Mouse (Mus musculus) spleen, embryonic (tissue): ENCODE results near the gene Nadsyn1.

Experiments
- CTCF ChIA-PET: fragments of 350-600 bp; sonication (Branson Sonifier 250); formaldehyde crosslinking; loops from one replicate; lab custom pipeline; 2022; lab: Charles Lee

Gene Nadsyn1

DNA sequence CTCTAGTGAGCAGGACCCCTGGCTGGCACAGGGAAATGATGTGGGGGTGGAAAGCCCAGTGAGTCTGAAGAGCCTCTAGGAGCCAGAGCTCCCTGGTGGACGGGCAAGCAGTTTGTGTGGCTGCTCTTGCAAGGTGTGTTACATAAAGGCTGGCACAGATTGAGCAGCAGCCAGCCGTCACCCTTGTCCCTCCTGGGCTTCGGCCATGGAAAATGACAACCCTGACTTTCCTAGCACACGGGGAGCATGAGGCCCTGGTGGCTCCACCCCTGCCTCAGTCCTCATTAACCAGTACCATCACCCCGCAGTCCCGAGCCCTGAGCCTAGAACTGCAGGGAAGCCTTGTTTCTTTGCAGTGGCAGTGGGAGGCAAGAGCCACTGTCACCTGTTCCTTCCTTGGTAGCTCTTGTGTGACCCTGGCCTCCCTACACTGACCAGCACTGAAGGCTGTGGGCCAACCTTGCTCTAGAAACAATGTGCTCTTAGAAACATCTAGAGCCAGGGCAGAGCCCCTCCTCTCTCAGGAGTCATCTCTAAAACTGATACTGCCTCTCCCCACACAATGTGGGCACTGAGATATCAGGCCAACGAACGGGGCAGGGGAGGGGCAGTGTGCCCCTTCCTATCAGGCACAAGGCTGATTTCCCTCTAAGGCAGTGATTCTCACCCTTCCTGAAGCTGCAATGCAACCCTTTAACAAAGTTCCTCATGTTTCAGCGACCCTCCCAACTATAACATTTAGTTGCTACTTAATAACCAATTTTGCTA is 67.1 kb downstream of the Nadsyn1 start:
- CTCF ChIA-PET: interaction anchor here (0.6 to 1.6 kb wide), 2 partner anchors 9 to 250 kb away, joined by 4 to 5 read pairs; no protein-coding TSS in a partner anchor

DNA sequence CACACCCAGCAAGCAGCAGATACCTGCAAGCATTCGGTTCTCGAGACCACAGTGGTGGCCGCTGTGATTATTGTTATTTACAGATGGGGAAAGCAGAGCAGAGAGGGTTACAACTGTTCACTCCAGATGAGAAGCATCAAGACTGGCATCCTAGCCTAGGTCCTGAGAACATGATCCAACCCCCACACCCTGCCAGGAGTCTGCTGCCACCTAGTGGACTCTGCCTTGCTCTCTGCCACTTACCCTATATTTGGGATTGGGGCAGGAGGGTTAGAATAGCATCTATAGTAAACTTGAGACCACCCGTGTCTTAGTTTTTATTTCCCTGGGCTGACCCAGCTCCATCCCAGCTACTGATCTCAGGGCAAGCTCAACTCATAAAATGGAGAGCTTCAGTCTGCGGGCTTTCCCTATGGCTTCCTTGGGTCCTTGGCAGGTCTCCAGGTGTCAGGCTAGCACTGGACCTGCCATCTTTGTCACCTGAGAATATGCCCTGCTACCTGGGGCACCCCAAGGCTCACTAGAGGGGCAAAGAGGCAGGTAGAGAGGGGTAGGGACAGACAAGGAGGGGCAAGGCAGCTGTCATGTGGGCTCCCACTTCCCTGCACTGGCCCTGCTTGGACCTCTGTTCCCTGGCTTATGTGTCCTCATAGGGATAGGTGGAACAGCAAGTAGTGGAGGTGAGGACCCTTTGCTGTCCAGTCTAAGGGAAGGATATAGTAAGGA is 68.5 kb downstream of the Nadsyn1 start:
- CTCF ChIA-PET: interaction anchor here (0.5 to 1.6 kb wide), 2 partner anchors 10 to 1857 kb away, joined by 3 to 4 read pairs; no protein-coding TSS in a partner anchor

DNA sequence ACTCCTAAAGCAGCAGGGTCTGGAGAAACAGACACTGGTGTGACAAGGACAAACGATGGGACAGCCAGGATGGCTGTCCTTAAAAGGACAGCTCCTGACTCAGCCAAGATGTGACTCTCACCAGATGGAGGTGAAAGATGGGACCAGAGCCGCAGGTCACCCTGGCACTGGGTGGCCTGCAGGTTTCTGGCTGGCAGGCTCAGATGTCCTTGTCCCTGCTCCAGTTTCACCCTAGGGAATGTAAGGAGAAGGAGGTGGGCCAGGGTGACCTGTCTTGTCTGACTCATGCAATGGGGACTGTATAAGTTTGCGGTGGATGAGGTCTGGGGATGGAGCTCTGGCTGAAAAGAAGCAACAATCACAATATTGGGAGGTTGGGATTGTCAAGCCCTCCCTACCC is 70.0 kb downstream of the Nadsyn1 start:
- CTCF ChIA-PET: no interaction called here

DNA sequence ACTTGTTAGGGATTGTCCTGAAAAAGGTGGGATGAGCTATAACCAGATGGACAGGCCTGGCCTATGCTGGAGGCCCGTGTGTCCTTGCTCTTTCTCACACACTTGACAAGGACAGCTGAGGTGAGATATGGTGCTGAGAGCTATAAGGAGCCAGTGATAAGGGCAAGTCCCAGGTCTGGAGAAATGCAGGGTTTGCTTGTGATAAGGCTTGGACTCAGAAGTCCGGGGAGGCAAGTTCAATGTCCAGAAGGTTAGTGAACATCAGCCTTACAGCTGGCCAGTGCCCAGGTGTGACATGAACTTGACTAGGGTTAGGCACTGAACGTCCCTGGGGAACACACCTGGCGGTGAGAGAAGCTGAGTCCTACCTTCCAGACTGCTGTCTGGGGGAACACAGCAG is 70.6 kb downstream of the Nadsyn1 start:
- CTCF ChIA-PET: no interaction called here

DNA sequence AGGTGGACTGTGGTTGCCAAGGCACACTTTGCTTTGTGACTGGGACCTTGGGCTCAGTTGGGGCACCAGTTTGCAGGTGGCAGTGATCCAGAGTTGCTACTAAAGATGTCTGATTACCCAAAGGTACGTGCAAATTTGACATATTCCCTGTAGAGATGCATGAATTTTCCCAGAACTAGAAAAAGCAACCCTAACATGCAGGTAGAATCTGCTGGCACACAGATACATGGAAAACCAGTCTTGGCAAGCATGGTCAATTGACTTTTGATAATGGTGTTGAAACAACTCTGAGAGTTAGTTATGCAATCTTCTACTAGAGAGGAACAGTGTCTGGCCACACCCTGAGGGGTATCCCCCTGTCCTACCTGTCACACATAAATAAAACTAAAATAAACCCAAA is 71.3 kb downstream of the Nadsyn1 start:
- CTCF ChIA-PET: no interaction called here

DNA sequence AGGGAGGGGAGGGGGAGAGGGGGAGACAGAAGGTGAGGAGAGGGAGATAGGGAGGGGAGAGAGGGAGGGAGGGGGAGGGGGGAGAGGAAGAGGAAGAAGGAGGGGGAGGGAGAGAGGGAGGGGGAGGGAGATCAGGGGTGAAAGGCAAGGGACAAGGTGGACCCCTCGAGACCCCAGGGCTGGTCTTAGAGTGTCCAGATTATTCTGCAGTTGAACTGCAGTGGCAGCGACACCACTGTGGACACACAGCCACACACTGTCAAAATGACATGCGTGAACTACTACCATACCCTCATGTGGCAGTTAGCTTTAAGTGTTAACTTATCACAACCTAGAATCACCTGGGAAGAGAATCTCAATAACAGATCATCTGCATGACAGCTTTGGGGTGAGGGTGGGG is 73.6 kb downstream of the Nadsyn1 start:
- CTCF ChIA-PET: interaction anchor here (1.3 kb wide), 1 partner anchor 42 kb away, joined by 4 read pairs; no protein-coding TSS in a partner anchor

DNA sequence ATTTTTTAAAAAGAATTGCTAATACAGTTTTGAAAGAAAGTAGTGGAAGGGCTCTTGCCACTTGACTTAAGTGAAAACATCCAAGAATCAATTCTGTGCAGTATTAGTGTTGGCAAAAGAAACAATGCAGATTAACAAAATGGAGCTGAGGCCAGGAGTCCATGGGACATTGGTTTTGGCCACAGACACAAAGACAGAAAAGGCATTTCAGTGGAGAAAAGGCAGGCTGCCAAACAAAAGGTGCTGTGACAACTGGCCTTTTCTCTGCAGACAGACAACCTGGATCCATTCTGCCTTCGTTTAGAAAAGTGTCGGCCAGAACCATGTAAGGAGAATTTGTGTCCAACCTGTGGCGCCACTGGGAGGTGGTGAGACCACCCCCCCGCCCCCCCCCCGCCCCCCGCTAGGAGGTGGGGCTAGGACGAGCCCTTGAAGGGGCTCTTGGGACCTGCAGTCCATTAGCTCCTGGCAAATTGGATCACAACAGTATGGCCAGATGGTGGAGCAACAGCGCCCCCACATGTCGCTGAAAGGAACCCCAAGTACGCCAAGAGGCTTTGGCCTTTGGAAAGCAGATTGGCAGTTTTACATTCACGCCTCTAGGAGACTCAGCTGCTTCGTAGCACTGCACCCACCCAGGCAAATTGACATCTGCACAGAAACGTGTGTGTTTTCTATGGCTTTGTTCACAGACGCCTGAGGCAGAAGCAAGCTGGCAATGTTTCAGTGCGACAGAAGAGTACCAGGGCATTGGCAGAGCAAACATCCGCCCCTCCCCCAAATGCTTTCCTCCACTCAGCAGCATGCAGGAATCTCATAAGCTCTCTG is 74.4 kb downstream of the Nadsyn1 start:
- CTCF ChIA-PET: interaction anchor here (0.6 to 1.3 kb wide), 7 partner anchors 37 to 1028 kb away, joined by 3 to 10 read pairs (median 5); no protein-coding TSS in a partner anchor
